Mouse (Mus musculus) embryo, embryonic 11 days (tissue): ENCODE results near the gene Slc7a8.

ENCODE experiments used
- DNase-seq: peaks from one replicate; pipeline ENCODE4 v3.0.0-alpha.2; 2015

Gene Slc7a8

DNA sequence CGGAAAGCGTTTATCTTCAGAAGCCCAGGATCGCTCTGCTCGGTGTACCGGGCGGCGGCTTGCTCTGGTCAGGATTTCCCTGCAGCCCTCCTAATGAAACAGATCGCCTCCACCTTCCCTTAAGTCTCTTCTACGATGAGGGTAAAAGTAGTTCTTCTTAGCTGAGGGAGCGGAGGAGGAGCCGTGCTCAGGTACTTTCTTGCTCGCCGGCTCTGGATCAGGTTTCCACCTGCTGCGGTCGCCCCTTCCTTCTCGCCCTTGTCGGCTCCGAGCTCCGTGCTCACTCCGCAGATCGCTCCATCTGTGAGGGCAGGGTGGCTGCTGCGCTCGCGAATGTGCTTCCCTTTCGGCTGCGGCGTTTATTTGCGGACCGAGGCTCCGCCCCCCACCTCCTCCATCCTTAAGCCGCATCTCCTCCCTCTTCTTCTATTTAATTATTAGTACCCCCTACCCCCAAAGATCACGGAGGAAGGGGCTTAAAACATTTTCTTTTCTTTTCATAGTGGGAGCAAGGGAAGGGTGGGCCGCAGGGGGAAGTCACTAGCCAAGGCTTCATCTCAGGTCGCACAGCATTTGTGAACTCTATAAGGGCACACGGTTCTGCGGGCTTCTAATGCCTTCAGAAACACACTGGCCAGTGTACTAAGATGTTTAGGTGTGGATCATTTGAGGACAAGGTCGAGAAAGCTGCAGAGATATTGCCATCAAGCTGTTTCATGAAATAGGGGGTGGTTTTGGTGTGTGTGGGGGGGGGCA lies at the start of gene Slc7a8:
TSS of gene Slc7a8 (minus strand) at position 337 of the 756 bp plus-strand sequence.
- peak; percentile 80 for DNase-seq

DNA sequence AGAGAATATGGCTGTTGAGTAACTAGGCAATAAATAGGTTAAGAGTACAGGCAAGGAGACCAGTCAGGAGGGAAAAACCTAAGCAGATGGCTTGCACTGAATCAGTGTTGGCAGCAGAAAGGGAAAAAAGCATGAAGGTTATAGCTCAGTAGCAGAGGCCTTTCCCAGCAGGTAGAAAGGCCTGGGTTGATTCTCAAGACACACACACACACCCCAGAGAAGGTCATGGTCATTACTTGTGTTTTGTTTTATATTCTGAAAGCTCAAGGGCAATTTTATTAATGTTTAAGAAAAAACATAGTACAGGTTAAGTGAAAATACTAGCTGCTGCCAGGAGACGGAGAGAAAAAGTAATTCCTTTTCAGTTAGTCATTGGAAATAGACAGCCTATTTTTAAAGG lies 42.0 kb upstream of the Slc7a8 start:
- DNase-seq: no peak

DNA sequence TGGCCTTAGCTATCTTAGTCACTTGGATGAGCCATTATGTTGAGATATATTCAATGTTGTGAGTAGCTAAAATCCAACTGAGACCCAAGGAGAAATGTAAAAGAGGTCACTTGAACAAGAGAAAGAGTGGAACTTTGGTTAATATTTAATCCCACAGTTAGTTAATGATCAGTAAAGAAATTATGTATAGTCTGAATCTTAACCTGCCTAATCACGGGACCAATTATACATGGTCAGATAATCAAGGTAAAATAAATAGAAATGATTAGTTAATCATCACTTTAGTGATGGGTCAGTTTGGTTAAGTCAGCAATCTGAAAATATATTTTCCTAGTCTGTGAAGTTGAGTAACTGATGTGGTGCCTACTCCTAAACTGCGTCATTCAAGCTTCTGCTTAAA lies 40.6 kb upstream of the Slc7a8 start:
- no peak for DNase-seq

- peak; percentile 21 for DNase-seq
These were observed 36.0 kb upstream of the Slc7a8 start for GRCm38 (mm10) chr14:54817791-54818190.

- DNase-seq: no peak
These were observed 34.0 kb upstream of the Slc7a8 start for GRCm38 (mm10) chr14:54815737-54816136.

- no peak for DNase-seq
These were observed 32.2 kb upstream of the Slc7a8 start, which contains the start of gene Rnf212b for GRCm38 (mm10) chr14:54813991-54814390. Gene Rnf212b (plus strand): TSS chr14:54814141.

GRCm38 (mm10) chr14:54809668-54810033 lies 27.9 kb upstream of the Slc7a8 start:
- no peak for DNase-seq

GRCm38 (mm10) chr14:54808718-54809667 lies 27.2 kb upstream of the Slc7a8 start:
- DNase-seq: no peak

- no peak for DNase-seq
These were observed 24.4 kb upstream of the Slc7a8 start for GRCm38 (mm10) chr14:54806124-54806523.

DNA sequence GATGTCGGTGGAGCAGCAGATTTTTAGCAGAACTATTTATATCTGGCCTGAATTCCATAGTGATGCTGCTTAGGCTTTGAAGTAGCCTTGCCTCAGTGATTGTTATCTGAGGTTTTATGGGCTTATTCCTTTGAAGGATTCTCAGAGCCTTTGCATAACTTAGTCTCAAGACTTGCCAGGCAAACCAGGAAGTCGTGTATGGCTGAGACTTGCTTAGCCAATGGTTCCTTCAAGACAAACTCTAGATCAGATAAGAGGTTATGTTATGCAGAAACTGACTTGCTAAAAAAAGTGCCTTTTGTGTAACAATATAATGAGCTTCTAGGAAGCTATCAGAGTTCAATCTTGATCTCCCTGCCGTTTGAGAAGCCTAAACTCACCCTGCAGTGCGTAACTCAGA lies 20.7 kb upstream of the Slc7a8 start:
- DNase-seq: no peak

GRCm38 (mm10) chr14:54799686-54800085 lies 17.9 kb upstream of the Slc7a8 start:
- no peak for DNase-seq

DNA sequence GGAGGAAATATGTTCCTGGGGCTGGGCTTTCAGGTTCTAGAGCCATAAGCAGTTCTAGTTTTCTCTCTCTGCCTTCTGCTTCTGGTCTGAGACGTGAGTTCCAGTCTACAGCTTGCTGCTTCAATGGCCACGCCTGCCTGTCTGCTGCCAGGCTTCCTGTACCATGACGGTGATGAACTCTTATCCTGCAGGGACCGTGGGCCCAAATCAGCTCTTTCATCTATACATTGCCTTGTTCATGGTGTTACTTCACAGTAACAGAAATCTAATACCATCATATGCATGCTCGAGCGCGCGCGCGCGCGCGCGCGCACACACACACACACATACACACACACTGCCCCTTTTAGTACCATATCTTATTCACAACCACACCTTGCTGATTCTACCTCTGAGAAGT lies 15.0 kb upstream of the Slc7a8 start:
- DNase-seq: no peak

DNA sequence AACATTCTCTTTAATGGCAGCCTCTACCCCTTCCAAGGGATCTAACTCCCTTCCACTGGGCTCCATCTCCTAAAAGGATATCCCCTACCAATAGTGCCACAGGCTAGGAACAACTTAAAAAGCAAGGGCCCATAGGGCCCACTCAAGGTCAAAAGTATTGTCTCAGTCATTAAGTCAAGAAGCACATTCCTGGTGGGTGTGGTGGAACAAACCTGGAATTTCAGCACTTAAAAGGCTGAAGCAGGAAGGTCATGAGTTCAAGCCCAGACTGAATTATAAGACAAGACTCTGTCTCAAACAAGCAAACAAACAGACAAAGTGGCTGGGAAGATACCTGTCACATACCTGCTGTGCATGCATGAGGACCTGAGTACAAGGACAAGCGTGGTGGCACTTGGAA lies 14.2 kb upstream of the Slc7a8 start:
- DNase-seq: no peak

GRCm38 (mm10) chr14:54793894-54794830 lies 12.4 kb upstream of the Slc7a8 start:
- DNase-seq: no peak

GRCm38 (mm10) chr14:54793351-54793750 lies 11.6 kb upstream of the Slc7a8 start:
- DNase-seq: no peak

- no peak for DNase-seq
These were observed 10.4 kb upstream of the Slc7a8 start for GRCm38 (mm10) chr14:54792166-54792565.

- DNase-seq: no peak
These were observed 6.5 kb upstream of the Slc7a8 start for GRCm38 (mm10) chr14:54788231-54788630.

DNA sequence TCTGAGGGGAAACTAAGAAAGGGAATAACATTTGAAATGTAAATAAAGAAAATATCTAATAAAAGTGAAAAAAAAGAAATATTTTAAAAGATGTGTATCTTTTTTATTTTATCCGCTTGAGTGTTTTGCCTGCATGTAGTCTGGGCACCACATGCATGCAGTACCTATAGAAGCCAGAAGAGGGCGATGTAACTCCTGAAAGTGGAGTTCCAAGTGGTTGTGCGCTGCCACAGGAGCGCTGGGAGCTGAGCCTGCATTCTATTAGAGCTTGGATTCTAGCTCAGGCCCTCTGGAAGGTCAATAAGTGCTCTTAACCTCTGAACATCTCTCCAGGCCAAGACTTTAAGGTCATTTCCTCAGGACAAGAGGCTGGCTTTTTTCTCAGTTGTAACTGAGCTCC lies 5.5 kb upstream of the Slc7a8 start:
- DNase-seq: no peak

- no peak for DNase-seq
These were observed 4.7 kb upstream of the Slc7a8 start for GRCm38 (mm10) chr14:54786489-54786888.

- DNase-seq: peak; percentile 53
These were observed 4.2 kb upstream of the Slc7a8 start for GRCm38 (mm10) chr14:54785898-54786297.

- no peak for DNase-seq
These were observed 1.2 kb upstream of the Slc7a8 start for GRCm38 (mm10) chr14:54782971-54783370.

GRCm38 (mm10) chr14:54780836-54781609 lies 723 bp downstream of the Slc7a8 start:
- peak; percentile 59 for DNase-seq
